Mouse (Mus musculus): ENCODE measurements around the gene Tor1aip2. TPM values are rescaled to one million over a fixed set of nuclear protein-coding genes. Genes with fewer than 3 reads are reported as not detected.

Tor1aip2 gene
- total RNA-seq, 2 experiments from 2014 or later = 124 to 146 TPM

GRCm38 (mm10) chr1:156040731-156041401 is 5.7 kb downstream of the Tor1aip2 start:
- peak; percentile 95 to 96 for DNase-seq

DNA sequence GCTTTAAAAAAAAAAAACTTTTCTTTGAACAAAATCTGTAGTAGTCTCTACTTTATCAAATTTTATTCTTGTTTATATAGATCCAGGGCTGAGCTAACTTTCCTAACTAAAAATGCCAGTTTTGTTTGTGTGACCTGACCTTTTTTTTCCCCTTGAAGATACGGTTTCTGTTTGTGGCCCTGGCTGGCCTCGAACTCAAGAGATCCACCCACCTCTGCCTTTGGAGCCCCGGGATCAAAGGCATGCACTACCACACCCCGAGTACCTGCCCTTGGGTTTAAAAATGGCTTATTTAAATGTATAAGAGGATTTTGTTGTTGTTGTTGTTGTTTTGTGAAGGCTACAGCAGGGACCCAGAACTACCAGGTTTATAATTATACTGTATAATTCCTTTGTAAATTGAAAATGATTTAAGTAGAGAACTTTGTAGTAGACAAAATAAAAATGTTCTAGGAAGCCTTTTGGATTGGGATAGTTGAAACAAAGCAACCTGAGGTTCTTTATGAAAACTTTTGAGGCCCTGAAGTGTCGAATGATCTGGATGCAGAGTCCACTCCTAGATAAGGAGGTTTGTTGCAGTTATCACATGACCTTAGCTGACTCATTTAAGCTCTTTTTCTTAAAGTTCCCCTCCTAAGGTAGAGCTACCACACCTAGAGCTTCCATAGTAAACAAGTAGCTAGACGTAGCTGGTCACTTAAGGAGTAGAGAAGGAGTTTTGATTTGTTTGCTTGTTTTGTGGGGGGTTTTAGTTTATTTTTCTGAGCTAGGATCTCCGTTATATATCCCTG is 6.4 kb downstream of the Tor1aip2 start:
- DNase-seq = no peak

GRCm38 (mm10) chr1:156042481-156042880 is 7.3 kb downstream of the Tor1aip2 start:
- no peak for DNase-seq

DNA sequence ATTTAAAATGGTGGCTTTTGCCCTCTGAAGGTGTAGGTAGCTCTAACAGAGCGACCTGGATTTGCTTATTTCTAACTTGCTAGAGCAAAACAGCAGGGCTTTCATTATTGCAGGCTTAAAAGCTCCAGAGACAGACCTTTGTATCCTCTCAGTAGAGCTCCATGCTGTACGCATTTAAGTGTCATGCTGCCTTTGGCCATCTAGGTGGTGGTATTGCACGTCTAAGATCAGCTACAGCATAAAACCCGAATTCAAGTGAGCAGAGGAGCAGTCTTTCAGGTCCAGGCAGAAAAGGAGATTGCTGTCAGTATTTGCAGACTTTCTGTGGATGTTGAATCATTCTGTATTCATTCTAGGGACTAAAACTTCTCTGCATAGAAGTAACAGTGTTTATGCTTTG is 7.8 kb downstream of the Tor1aip2 start:
- peak; percentile 39 to 50 for DNase-seq

GRCm38 (mm10) chr1:156044211-156044611 is 9.0 kb downstream of the Tor1aip2 start:
- no peak for DNase-seq

DNA sequence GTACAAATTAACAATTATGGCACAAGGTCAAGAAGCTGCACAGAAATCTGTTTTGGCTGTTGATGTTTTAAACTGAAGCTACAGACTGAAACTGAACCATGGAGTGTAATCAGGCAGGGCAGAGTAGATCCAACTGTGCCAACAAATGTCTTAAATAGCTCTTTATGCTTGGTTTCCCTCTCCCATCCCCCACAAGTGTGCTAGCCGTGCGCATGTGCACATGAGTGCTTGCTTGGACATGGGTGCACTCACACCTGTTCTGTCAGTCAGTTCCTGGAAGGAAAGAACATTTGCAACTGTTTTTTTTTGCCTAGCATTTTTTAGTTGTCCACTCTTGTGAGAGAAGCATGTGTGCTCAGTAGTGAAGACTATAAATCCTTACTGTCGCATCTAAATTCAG is 11.5 kb downstream of the Tor1aip2 start:
- no peak for DNase-seq

GRCm38 (mm10) chr1:156058207-156058606 is 23.0 kb downstream of the Tor1aip2 start:
- DNase-seq = no peak

GRCm38 (mm10) chr1:156062193-156062592 is 27.0 kb downstream of the Tor1aip2 start:
- no peak for DNase-seq

GRCm38 (mm10) chr1:156066133-156066532 is 30.9 kb downstream of the Tor1aip2 start:
- peak; percentile 33 to 39 for DNase-seq

DNA sequence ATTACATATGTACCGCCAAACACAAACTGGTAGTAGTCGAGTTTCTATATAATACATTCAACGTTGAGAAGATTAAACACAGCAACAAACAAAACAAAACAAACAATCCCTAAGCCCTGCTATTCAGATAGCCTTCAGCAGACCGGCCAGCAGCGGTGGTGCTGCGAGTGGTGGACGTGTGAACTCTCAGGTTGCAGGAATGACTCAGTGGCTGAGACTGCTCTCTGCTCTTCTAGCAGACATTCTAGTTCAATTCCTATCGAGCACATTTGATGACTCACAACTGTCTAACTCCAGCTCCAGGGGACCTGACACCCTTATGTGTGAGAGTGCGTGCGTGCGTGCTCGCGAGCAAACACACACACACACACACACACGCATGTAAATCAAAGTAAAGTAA is 34.9 kb downstream of the Tor1aip2 start:
- no peak for DNase-seq

DNA sequence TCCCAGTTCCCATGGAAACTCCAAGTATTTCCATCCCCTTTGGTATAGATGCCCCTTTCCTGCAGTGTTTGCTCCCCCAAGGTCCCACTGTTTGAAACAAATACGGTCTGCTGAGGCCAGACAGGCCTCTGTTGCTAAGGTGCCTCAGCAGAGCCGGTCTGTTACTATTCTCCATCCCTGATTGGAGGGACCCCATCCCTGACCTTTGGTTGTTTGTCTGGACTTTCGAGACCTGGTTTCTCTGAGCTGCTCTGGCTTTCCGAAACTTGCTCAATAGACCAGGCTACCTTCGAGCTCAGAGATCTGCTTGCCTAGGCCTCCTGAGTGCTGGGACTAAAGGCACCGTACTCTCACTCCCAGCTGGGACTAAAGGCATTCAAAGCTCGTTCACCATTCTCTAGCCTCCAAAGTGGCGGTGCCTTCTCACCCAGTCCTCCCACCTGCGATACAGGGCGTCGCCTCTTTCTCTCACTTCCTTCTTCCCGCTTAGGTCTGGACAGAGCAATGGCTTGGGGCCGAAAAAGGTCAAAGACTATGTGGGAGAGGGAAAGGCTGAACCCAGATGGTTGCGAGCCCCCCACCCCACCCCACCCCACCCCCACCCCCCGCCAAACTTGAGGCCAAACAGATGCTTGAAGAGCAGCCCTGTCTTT is 38.1 kb downstream of the Tor1aip2 start:
- no peak for DNase-seq

GRCm38 (mm10) chr1:156074575-156074974 is 39.4 kb downstream of the Tor1aip2 start:
- DNase-seq = peak; percentile 43

GRCm38 (mm10) chr1:156076474-156076873 is 41.3 kb downstream of the Tor1aip2 start:
- DNase-seq = no peak

GRCm38 (mm10) chr1:156077655-156078054 is 42.5 kb downstream of the Tor1aip2 start:
- DNase-seq = no peak

DNA sequence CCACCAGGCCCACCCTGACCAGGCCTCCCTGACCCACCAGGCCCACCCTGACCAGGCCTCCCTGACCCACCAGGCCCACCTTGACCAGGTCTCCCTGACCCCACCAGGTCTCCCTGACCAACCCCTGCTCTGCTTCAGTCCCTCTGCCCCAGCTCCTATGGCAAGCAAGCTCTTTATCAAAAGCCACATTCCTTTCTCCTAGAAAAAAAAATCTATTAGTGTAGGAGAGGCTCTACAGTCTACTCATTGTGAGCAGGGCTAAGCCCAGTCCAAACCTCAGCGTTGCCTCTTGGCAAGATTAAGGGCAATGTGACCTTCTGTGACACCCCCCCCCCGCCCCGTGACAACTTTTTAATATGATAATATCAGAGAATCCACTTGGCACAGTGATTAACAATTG is 49.4 kb downstream of the Tor1aip2 start:
- no peak for DNase-seq

DNA sequence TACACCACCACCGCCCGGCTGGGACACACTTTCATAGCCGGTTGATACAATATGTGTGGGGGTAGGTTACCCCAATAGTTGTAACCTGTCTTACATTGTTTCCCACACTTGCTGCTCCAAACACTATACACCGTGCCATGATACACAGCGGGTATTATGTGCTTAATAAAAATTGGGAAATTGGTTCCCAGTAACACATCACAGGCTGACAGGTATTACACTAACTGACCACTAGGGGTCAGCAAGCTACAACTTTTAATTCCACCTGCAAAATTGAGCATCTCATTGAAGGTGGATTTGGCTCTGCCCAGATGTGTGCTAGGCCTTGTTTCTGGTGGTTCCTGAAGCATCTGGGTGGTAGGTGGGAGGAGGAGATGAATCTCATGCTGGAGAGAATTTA is 50.6 kb downstream of the Tor1aip2 start:
- no peak for DNase-seq

- DNase-seq = no peak
These were observed 52.4 kb downstream of the Tor1aip2 start for GRCm38 (mm10) chr1:156087586-156087985.

DNA sequence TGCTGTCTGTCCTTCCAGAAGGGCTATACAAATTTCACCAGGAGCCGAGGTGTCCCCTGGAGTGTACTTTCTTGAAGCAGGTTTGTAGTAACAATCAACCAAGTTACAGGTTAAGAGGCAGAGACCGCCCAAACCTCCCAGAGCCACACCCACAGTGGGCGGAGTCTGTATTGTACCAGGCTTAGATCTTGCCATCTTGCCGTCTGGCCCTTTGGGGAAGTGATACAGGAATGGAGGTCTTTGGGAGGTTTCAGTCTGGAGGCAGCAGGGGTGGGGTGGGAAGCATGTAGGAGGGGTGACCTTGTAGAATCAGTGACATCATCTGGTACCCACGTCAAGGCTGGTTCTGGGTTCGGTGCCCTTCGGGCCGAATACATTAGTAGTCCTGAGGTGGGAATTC is 54.4 kb downstream of the Tor1aip2 start:
- DNase-seq = no peak

GRCm38 (mm10) chr1:156090042-156090441 is 54.8 kb downstream of the Tor1aip2 start:
- no peak for DNase-seq

GRCm38 (mm10) chr1:156091811-156092210 is 56.6 kb downstream of the Tor1aip2 start:
- DNase-seq = no peak

- no peak for DNase-seq
These were observed 68.6 kb downstream of the Tor1aip2 start for GRCm38 (mm10) chr1:156103763-156104162.

DNA sequence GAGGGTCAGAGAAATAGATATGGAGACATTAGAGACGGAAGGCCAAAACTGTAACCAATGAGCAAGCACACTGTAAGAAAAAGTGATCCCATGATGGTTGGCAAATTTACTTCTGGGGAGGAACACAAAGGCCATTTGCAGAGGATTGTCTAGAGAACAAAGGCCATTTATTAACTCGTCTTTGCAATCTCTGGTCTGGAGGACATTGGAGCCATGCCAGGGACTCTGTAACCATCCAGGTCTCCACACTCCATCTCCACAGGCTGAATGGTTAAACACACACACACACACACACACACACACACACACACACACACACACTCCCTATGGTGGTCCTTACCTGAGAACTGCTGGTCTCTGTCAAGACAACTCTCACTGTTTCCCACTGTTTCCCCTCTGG is 70.2 kb downstream of the Tor1aip2 start:
- DNase-seq = no peak

GRCm38 (mm10) chr1:156107424-156107823 is 72.2 kb downstream of the Tor1aip2 start:
- DNase-seq = no peak

Data from adrenal gland, postnatal 36 days (tissue).